Mouse (Mus musculus) intestine, postnatal 0 days (tissue): ENCODE results near the gene Hspa4. TPM values are rescaled to one million over a fixed set of nuclear protein-coding genes. Genes with fewer than 3 reads are reported as not detected.
"Not testable (repeated sequence)": the region's sequence is repeated elsewhere in the genome, so short reads cannot be mapped to it uniquely, and the experiment has no call there.

ENCODE experiments used
- ATAC-seq: fragments of 200-750 bp; cut with Nextera tagmentation; 2 replicates; pipeline ENCODE4 v1.8.0; 2017; ENCODE audit warnings: mild to moderate bottlenecking, moderate TSS enrichment, moderate library complexity
- H3K27ac ChIP-seq: fragments of 300-500 bp; sonication (generic); 2 replicates; pipeline ENCODE4 v1.5.1; 2014; ENCODE audit warnings: mild to moderate bottlenecking, low read depth, low read length, moderate library complexity
- H3K27me3 ChIP-seq: fragments of 300-500 bp; sonication (generic); replicated peaks from 2 replicates; pipeline ENCODE4 v1.6.1; 2014; ENCODE audit warnings: low read length, mixed read lengths; ENCODE audit not compliant: control insufficient read depth, insufficient read depth
- H3K36me3 ChIP-seq: fragments of 300-500 bp; sonication (generic); 2 replicates; pipeline ENCODE4 v1.6.1; 2014; ENCODE audit warnings: mild to moderate bottlenecking, moderate library complexity; ENCODE audit not compliant: control insufficient read depth, insufficient read depth
- H3K4me1 ChIP-seq: fragments of 300-500 bp; sonication (generic); replicated peaks from 2 replicates; pipeline ENCODE4 v1.6.1; 2014; ENCODE audit warnings: antibody characterized with exemption, low read length, mixed read lengths; ENCODE audit not compliant: control insufficient read depth, insufficient read depth
- H3K4me2 ChIP-seq: fragments of 300-500 bp; sonication (generic); replicated peaks from 2 replicates; pipeline ENCODE4 v1.6.1; 2014; ENCODE audit warnings: low read depth, mild to moderate bottlenecking, moderate library complexity
- H3K4me3 ChIP-seq: fragments of 300-500 bp; sonication (generic); 2 replicates; pipeline ENCODE4 v1.5.1; 2014; ENCODE audit warnings: low read depth, low read length
- H3K9ac ChIP-seq: fragments of 300-500 bp; sonication (generic); 2 replicates; pipeline ENCODE4 v1.6.1; 2014; ENCODE audit warnings: mild to moderate bottlenecking, low read depth, low read length
- H3K9me3 ChIP-seq: fragments of 300-500 bp; sonication (generic); 2 replicates; pipeline ENCODE4 v1.6.1; 2016; ENCODE audit warnings: mixed run types; ENCODE audit not compliant: control insufficient read depth
- CTCF ChIP-seq: sonication (generic); IDR thresholded peaks from 2 replicates; pipeline ENCODE4 v1.5.1; 2016; ENCODE audit warnings: low read depth, mild to moderate bottlenecking, control low read depth, antibody characterized with exemption, moderate library complexity
- WGBS: fragments of 180-500 bp; shearing (Covaris S2); extraction: QIAGEN DNeasy Blood & Tissue Kit; methylation state at CpG from one replicate; pipeline ENCODE4 v1.1.7; 2014; 5-methylcytosine and 5-hydroxymethylcytosine counted together
- polyA plus RNA-seq: library from polyadenylated mRNA; unstranded; fragments of >200 nt; fragmentation: Nextera tagmentation; extraction: Ambion mirVana; gene quantifications from 2 replicates; pipeline ENCODE4 v1.2.1, GENCODE M21; 2015

Gene Hspa4
- 65.8 and 67.6 TPM in 2 replicates for polyA plus RNA-seq

GRCm38 (mm10) chr11:53300330-53301166 lies at the start of gene Hspa4:
Gene Hspa4, minus strand, starts transcription at chr11:53300457.
- H3K9ac ChIP-seq, result peak within 1 kb of the TSS; percentile 98
- no peak; the same call in 1 of the 2 replicates for TF ChIP-seq CTCF
- H3K27me3 ChIP-seq, result no peaks in the 10 kb centered on the region
- H3K27ac ChIP-seq, result peak within 1 kb of the TSS; percentile 99
- H3K36me3 ChIP-seq, result no peaks in the 10 kb centered on the region; the same call in 1 of the 2 replicates
- peak within 1 kb of the TSS; percentile 90 for H3K4me3 ChIP-seq
- no peaks in the 10 kb centered on the region for H3K9me3 ChIP-seq
- 0 out of 2 replicates have a peak, but pooled peaks cover 2% of the 10 kb centered on the region for H3K4me1 ChIP-seq
- peak; percentile 94 for ATAC-seq
- under 1% methylated on average over 58 of the region's 58 CpGs for WGBS
- H3K4me2 ChIP-seq, result peak within 1 kb of the TSS; percentile 73

GRCm38 (mm10) chr11:53345738-53346137 lies 45.5 kb upstream of the Hspa4 start:
- Histone ChIP-seq H3K4me2 (no peak overlapping the region), H3K9me3 (no peaks in the 10 kb centered on the region), H3K9ac (no peak overlapping the region), H3K4me3 (no peak overlapping the region), H3K27ac (no peak overlapping the region), H3K27me3 (no peaks in the 10 kb centered on the region), H3K4me1 (no peaks in the 10 kb centered on the region), H3K36me3 (no peaks in the 10 kb centered on the region)
- ATAC-seq, result no peak
- no peak for TF ChIP-seq CTCF
- WGBS, result 35% methylated on average over 2 of the region's 2 CpGs

GRCm38 (mm10) chr11:53345328-53345727 lies 45.1 kb upstream of the Hspa4 start:
- Histone ChIP-seq H3K36me3 (no peaks in the 10 kb centered on the region), H3K27ac (no peak overlapping the region), H3K27me3 (no peaks in the 10 kb centered on the region), H3K9me3 (no peaks in the 10 kb centered on the region), H3K4me2 (no peak overlapping the region), H3K4me3 (no peak overlapping the region), H3K4me1 (no peaks in the 10 kb centered on the region), H3K9ac (no peak overlapping the region)
- 18% methylated on average over 5 of the region's 5 CpGs for WGBS
- ATAC-seq, result no peak
- no peak for TF ChIP-seq CTCF

- Histone ChIP-seq H3K36me3 (no peaks in the 10 kb centered on the region), H3K27me3 (no peaks in the 10 kb centered on the region), H3K27ac (no peak overlapping the region), H3K9me3 (no peaks in the 10 kb centered on the region), H3K4me1 (no peaks in the 10 kb centered on the region; the same call in 1 of the 2 replicates), H3K4me3 (no peak overlapping the region), H3K9ac (no peak overlapping the region), H3K4me2 (no peak overlapping the region)
- no peak for ATAC-seq
- 65% methylated on average over 5 of the region's 5 CpGs for WGBS
- no peak for TF ChIP-seq CTCF
Observed at GRCm38 (mm10) chr11:53342711-53343110, 42.5 kb upstream of the Hspa4 start.

GRCm38 (mm10) chr11:53341019-53341418 lies 40.8 kb upstream of the Hspa4 start:
- not testable (repeated sequence) for H3K27ac ChIP-seq
- peak; percentile 58; the same call in 1 of the 2 replicates for ATAC-seq

GRCm38 (mm10) chr11:53337684-53338083 lies 37.4 kb upstream of the Hspa4 start:
- Histone ChIP-seq H3K9me3 (no peaks in the 10 kb centered on the region), H3K9ac (no peak overlapping the region), H3K4me1 (no peaks in the 10 kb centered on the region; the same call in 1 of the 2 replicates), H3K4me3 (no peak overlapping the region), H3K4me2 (no peak overlapping the region), H3K27ac (no peak overlapping the region), H3K27me3 (no peaks in the 10 kb centered on the region), H3K36me3 (peaks cover 1% of the 10 kb centered on the region; the same call in 1 of the 2 replicates)
- ATAC-seq, result no peak
- TF ChIP-seq CTCF, result no peak
- WGBS, result 81% methylated on average over 8 of the region's 8 CpGs

More at GRCm38 (mm10) chr11:53341019-53341418, 40.8 kb upstream of the Hspa4 start:
- not testable (repeated sequence) for H3K4me2 ChIP-seq, H3K27me3 ChIP-seq, H3K4me3 ChIP-seq, H3K4me1 ChIP-seq, H3K36me3 ChIP-seq, H3K9ac ChIP-seq, H3K9me3 ChIP-seq
- 50% methylated on average over 10 of the region's 10 CpGs for WGBS
